Mouse (Mus musculus): ENCODE data around the gene Ebf1.

DNA sequence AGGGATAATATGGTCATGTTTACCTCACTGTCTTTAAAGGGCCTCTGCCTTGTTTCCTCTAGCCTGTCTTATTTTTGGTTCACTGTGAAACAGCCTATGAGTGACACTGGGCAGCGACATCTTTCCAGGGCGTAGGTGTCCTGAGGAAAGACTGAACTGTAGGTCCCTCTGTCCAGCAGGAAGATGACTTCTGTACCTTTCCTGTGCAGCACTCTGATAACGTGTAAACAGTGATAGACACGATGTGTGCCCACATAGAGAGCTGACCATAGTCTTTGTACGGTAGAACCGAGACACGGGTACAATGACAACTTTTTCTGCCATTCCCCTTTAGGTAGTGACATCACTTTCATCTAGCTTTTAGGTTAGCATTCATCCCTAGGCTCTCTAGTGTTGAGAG lies 357.2 kb downstream of the Ebf1 start:
- TF ChIP-seq EP300 (IDR thresholded peaks at IDR 0.05; ENCODE audit: low read depth) (no peak), CTCF (IDR thresholded peaks at IDR 0.05; ENCODE audit: low read depth) (no peak)
